Mouse (Mus musculus) spleen, adult 18-20 months (tissue): ENCODE data around the gene Rprml.
A peak's percentile ranks its signal among the peaks of the same experiment; 100 is the strongest.

ENCODE experiments used
- DNase-seq, 2 experiments: peaks; one replicate each; pipeline ENCODE4 v3.0.0; 2022; ENCODE audit warnings: mixed read lengths in 2 of 2

Rprml gene

DNA sequence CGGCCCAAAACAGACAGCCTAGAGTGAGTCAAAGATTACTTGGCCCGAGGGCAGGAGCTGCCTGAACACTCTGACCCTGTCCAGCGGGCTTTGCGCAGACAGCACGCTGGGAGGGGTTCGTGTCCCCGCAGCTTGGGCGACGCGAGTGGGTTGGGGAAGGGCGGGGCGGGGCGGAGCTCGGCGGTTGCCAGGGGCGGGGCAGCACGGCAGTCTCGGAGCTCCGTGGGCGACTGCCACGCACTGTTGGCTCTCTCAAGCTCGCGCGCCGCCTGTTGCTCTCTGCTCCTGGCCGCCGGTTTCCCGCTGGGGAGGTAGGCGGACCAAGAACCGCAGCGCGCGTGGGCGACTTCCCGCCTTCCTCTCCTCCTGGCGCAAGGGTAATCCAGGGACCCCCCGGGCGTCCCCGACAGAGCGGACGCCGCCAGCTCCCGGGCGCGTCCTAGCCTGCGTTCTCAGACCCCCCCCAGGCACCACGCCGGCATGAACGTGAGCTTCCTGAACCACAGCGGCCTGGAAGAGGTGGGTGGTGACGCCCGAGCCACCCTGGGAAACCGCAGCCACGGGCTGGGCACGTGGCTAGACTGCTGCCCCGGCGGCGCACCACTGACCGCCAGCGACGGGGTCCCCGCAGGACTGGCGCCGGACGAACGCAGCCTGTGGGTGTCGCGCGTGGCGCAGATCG, at the start of gene Rprml:
Gene Rprml (plus strand): TSS at position 270 of the 682 bp plus-strand sequence.
- DNase-seq = no peak

GRCm38 (mm10) chr11:103606611-103607010, 42.8 kb upstream of the Rprml start:
- DNase-seq = no peak

- DNase-seq = no peak
Observed at GRCm38 (mm10) chr11:103610772-103611171, 38.6 kb upstream of the Rprml start.

GRCm38 (mm10) chr11:103621040-103621439, 28.3 kb upstream of the Rprml start, which contains the start of gene Gm884:
TSS of gene Gm884 (minus strand) at chr11:103621140.
- no peak for DNase-seq

DNA sequence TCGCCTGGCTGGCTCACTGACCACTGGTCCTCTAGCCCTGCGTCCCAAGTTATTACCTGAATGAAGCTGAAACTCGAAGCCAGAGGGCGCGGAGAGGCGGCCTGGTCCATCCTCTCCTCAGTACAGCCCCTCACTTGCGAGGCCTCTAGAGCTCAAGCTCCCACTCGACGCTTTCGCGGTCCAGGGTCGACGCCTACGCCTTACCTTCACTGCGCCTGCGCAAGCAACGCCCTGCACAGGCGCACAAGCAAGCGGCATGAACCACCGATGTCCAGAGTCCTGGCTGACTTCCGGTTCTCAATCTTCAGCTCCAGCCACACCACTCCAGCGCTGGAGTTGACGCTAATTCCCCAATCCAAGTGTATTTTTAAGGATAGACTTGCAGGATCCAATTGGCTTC, 21.9 kb upstream of the Rprml start:
- DNase-seq = no peak

GRCm38 (mm10) chr11:103634806-103635205, 14.6 kb upstream of the Rprml start:
- DNase-seq = no peak

- no peak for DNase-seq
Observed at GRCm38 (mm10) chr11:103635481-103635880, 13.9 kb upstream of the Rprml start.

DNA sequence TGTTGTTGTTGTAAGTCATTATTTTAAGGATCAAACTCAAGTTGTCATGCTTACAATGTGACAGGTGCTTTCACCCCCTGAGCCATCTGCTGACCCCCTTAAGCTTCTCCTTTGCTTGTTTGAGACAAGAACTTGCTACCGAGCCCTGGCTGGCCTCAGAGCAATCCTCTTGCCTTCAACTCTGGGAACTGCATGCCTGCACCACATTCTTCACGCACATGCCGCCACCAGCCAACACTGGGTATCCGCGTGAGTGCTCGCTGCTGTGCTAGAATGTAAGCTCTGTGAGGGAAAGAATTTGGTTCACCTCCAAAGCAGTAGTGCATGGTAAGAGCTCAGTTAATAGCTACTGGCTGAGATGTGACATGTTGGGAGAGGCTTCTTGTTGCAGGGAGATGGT, 13.1 kb upstream of the Rprml start:
- no peak for DNase-seq

DNA sequence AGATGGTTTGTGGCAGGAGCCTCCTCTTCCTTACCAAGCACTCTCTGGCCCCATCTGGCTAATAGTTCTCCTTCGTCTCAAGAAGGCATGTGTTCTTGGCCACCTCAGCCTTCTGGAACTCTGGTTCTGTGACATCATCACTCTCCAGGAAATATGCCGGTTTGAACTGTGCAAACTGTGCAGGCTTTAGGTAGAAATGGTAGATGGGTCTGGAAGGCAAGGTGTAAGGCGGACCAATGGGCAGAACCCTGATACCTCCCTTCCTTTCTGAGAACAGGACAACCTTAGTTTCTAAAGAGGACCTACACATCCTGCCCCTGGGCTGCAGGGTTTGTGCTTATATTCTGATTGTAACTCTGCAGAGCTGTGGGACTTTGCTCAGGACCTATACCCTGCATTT, 10.6 kb upstream of the Rprml start, which contains the start of gene Lyzl6:
Gene Lyzl6 (minus strand): TSS at position 101 of the 400 bp plus-strand sequence.
- no peak for DNase-seq

DNA sequence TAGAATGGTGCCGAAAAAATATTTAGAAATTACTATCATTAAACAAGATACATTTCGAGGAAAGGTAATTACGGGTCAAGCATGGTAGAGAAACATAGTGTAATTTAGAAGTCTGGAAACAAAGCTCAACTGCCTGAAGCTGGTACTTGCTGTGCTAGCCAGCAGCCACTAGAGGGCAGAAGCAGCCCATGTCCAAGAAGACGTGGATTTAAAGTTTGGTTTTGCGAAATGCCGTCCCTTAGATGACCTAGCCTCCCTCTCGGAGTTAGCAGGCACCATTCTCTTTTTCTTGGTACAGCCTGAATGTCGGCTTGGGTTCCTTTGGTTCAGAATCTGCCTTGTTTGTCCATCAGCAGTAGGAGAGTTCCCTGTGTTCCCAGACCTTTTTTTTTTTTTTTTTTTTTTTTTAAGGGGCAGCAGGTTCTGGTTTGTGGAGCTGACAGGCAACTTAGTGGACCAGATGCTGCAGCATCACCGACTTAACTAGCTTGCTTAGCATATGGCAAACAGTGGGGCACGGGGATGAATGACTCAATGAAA, 9.9 kb upstream of the Rprml start:
- peak in 1 of 2 experiments; percentile 35 for DNase-seq

DNA sequence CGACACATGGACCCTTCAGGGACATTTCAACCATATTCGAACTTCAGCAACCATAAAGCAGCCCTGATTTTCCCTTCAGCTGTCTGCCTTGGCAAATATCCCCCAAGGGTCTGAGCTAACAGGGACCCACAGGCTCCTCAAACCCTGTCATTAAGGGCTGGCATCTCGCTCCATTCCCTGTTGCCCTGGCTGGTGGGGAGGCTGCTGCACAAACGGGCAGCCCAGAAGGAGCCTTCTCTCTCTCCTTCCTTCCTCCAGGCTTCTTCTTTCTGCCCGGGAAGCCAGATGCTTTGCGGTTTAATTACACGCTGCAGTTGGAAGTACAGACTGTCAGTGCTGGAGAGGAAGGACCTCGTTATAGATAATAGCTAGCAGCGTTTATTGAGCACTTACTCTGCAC, 6.2 kb upstream of the Rprml start:
- DNase-seq = no peak

DNA sequence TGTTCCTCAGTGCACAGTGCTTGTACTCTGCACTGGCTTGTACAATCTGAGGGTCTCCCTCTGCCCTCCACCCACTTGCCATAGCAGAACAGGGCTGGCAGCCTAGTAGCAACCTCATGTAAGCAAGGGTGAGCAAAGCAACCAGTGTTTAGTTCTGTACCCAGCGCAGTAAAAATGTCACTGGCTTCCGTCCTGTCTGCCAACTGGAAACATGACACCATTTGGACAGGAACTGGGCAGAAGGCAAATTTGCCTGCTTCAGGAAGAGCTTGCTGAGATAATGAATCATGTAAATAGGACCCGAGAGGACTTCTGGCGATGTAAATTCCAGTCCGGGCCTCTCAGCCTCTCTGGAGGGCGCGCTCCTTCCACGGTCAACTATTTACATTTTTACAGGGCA, 3.6 kb upstream of the Rprml start:
- no peak for DNase-seq

GRCm38 (mm10) chr11:103646301-103646700, 3.1 kb upstream of the Rprml start:
- no peak for DNase-seq

DNA sequence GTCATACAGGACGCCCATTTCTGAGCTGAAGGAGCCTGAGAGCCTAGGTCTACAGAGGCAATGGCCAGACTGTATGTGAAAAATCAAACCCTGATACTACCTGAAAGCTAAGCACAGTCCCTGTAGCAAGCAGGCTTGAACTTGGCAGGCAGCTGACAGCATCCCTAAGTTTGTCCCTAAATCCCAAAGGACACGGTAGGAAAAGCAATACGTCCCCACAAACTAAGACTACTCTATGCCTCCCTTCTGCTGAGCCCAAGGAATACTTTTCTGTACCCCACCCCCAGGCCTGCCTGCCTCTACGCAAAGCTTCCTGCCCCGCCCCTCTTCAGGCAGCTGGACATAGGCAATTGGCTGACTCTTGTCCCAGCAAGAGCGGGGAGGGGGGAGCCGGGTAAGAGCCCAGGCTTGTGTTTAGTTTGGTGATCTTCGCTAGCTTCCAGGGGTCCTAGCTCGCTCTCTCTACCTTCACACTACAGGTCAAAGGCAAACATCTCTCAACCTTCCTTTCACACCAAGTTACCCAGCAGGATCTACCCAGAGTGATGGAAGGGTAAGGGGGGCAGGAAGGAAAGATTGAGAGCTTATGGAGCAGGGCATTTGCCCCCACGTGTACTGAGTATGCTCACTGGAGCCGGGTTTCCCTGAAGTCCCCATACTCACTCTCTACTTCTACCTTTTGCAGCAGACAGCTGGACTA, 1.3 kb upstream of the Rprml start:
- DNase-seq = no peak

DNA sequence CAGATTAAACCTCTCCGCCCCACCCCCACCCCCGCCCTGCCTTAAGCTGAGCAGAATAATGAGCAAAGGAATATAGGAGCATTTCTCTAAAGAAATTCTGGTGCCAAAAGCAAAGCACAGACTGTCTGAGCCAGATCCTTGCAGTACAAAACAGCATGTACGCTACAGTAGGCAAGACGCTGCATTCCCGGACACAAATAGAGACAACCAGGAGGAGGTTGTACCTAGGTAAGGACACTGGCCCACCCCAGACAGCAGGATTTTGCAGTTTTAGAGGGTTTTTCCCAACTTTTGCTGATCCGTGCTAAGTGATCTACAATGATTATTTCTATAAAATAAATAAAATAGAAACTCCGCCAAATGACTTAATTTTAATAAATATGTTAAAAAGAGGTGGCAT, 714 bp upstream of the Rprml start:
- DNase-seq = no peak

- no peak for DNase-seq
Observed at GRCm38 (mm10) chr11:103649983-103650493, 668 bp downstream of the Rprml start.

GRCm38 (mm10) chr11:103651426-103651825, 2.1 kb downstream of the Rprml start:
- no peak for DNase-seq

- DNase-seq = no peak
Observed at GRCm38 (mm10) chr11:103653359-103653965, 4.1 kb downstream of the Rprml start.

DNA sequence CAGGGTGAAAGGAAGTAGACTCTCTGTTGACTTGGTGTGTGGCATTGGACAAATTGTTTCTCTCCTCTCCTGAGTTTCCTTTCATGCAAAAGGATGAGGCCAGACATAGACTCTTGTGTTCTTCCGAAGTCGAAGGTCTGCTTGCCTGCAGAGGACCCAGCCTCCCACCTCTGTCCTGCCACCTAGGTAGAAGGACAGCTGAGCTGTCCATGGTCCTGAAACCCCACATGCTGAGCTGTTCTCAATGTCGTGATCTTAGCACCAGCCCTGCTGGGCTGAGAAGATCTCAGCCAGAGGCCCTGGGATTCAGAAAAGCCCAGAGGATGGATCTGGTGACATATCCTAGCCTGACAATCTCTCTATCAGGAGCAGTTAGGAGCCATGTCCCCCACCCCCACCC, 7.2 kb downstream of the Rprml start:
- no peak for DNase-seq

DNA sequence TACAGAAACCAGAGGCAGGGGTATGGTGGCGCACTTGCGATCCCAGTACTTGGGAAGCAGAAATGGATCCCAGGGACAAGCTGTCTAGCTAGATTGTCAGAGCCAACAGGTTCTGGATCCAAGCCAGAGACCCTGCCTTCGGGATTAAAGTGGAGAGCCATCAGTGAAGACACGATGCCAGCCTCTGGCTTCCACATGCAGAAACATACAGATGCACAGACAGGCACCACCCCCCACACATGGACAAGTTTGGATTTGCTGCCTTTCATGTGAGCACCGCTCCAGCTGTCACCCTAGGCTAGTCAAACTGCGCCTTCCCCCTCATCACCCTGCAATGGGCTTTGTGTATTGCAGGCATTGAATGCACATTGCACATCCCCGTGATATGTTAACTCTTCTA, 8.8 kb downstream of the Rprml start:
- no peak for DNase-seq

- no peak for DNase-seq
Observed at GRCm38 (mm10) chr11:103661863-103662262, 12.5 kb downstream of the Rprml start.

DNA sequence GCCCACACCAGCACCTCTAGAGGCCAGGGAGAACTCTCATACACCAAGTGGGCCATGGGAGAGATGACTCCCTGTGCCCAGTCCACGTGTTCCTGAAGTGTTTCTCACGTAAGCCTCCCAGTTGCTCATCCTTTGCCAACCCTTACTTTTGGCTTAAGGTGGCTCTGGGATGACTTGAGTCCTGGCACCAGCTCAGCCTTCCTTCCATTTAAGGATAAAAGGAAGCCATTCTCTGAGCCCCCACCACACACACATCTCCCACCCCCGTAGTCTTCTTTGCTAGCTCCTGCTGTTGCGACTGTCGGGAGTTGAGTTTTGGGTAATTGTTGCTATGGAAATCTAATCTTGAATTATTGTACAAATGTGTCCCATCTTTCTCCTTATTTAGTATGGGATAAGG, 13.2 kb downstream of the Rprml start:
- no peak for DNase-seq

DNA sequence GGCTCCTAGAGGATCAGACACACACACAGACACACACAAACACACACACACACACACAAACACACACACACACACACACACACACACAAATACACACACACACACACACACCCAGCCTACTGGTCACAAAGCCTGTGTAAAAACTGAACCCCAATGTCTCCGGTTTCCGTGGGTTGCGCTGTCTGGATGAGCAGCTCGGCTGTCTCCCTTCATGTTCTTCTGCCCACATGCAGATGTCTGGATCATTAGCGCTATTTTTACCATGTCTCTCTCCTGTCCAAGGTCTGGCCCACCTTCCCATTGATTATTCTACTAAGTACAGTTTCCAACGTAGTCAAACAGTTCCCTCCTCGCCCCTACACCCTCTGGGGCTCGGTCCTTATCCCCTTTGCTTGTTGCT, 13.7 kb downstream of the Rprml start:
- no peak for DNase-seq

DNA sequence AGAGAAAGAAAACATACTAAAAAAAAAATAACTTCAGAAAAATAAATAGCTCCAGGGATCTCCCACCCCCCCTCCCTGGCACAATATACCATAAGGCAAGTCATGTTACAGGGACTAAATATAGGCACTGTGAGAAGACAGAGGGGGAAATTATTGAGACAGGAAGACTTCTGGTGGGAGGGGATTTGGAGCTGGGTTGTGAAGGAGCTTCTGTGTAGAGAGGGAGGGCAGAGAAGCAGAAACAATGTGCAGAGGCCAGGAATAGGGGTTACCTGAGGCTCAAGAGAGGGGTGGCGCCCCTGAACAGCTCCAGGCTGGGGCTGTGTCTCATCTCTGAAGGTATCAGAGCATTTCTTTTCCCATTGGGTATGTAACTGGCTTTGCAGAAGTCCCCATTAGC, 16.3 kb downstream of the Rprml start:
- DNase-seq = no peak
